Mouse (Mus musculus): ENCODE data around the gene Lef1.

GRCm38 (mm10) chr3:131117883-131118282, 7.6 kb downstream of the Lef1 start:
- TF ChIP-seq POLR2A (IDR thresholded peaks at IDR 0.05; ENCODE audit: control insufficient read depth in 1 of 2, insufficient read depth in 1 of 2, low read depth in 1 of 2, low read length in 2 of 2, poor library complexity in 1 of 2) = no peak
- no peak for TF ChIP-seq MEF2A (IDR thresholded peaks at IDR 0.05; ENCODE audit: extremely low read depth, insufficient replicate concordance, low read depth, low read length, poor library complexity, severe bottlenecking)
- TF ChIP-seq NELFE (IDR thresholded peaks at IDR 0.05; ENCODE audit: low read depth, low read length) = no peak
- TF ChIP-seq MAFK (IDR thresholded peaks at IDR 0.05; ENCODE audit: borderline replicate concordance, low read depth, low read length) = no peak
- no peak for TF ChIP-seq GATA1 (IDR thresholded peaks at IDR 0.05; ENCODE audit: low read depth, low read length)

Measured in MEL (cell line).